In genomic region chr3:104788561-104789311, GRCm38 (mm10) we compare ENCODE assay signal across 8 mouse cellular contexts. TPM values are rescaled to one million over a fixed set of nuclear protein-coding genes. Genes with fewer than 3 reads are reported as not detected.
A peak's percentile ranks its signal among the peaks of the same experiment; 100 is the strongest.
DNase-seq lines count a peak whose midpoint lies in the region; ATAC-seq and TF ChIP-seq lines count a peak whose summit lies in the region.

No protein-coding gene starts in this region.

- peak; percentile 38 for ATAC-seq in CD4-positive, CD25-positive, alpha-beta regulatory T cell, adult 4 months
- ATAC-seq in forebrain, embryonic 11.5 days (replicated peaks; ENCODE audit: low FRiP score), result peak; percentile 89
- ATAC-seq in heart, embryonic 16.5 days (replicated peaks; ENCODE audit: extremely low read depth, insufficient read depth, low FRiP score), result peak; percentile 92
- peak; percentile 77 for ATAC-seq in neural tube, embryonic 14.5 days (ENCODE audit: low read depth)

- no peak overlapping the region for H3K27ac ChIP-seq in bone marrow macrophage, adult 2 months (ENCODE audit: insufficient read depth, low read depth, low read length)
- no peak overlapping the region; the same call in 1 of the 2 replicates for H3K27ac ChIP-seq in forebrain, embryonic 11.5 days (ENCODE audit: low read depth, low read length)
- H3K27ac ChIP-seq in heart, embryonic 16.5 days (ENCODE audit: low read length), result peak overlapping the region; percentile 86
- peak overlapping the region; percentile 48 for H3K27ac ChIP-seq in neural tube, embryonic 14.5 days (ENCODE audit: low read depth, low read length)

- no peak for TF ChIP-seq POLR2A in bone marrow macrophage, adult 2 months (IDR thresholded peaks at IDR 0.05; ENCODE audit: borderline replicate concordance, low read depth, low read length)
- TF ChIP-seq POLR2A in lung, adult 2 months (IDR thresholded peaks at IDR 0.05; ENCODE audit: borderline replicate concordance, extremely low read depth, low read depth, low read length), result peak; percentile 60; the same call in 1 of the 2 replicates

- H3K4me3 ChIP-seq in bone marrow macrophage, adult 2 months (ENCODE audit: insufficient read depth, low read length), result peak overlapping the region; percentile 69
- peak overlapping the region; percentile 55 for H3K4me3 ChIP-seq in forebrain, embryonic 11.5 days (ENCODE audit: low read depth, low read length)
- H3K4me3 ChIP-seq in heart, embryonic 16.5 days (ENCODE audit: low read length), result peak overlapping the region; percentile 83
- peak overlapping the region; percentile 70 for H3K4me3 ChIP-seq in lung, adult 2 months (replicated peaks; ENCODE audit: extremely low read depth, low read depth, low read length)
- H3K4me3 ChIP-seq in neural tube, embryonic 14.5 days (ENCODE audit: low read depth, low read length), result peak overlapping the region; percentile 48

- 1% methylated on average over 39 of the region's 52 CpGs for WGBS in forebrain, embryonic 11.5 days
- under 1% methylated on average over 51 of the region's 52 CpGs for WGBS in heart, embryonic 16.5 days
- under 1% methylated on average over 52 of the region's 52 CpGs for WGBS in lung, adult 2 months
- 0% methylated on average over 41 of the region's 52 CpGs for WGBS in neural tube, embryonic 14.5 days

- peak overlapping the region; percentile 69 for H3K9ac ChIP-seq in forebrain, embryonic 11.5 days (ENCODE audit: low read length)
- H3K9ac ChIP-seq in heart, embryonic 16.5 days (ENCODE audit: low read length), result peak overlapping the region; percentile 88
- H3K9ac ChIP-seq in neural tube, embryonic 14.5 days (replicated peaks; ENCODE audit: low read depth, low read length), result peak overlapping the region; percentile 52

- peak overlapping the region; percentile 88 for H3K4me2 ChIP-seq in forebrain, embryonic 11.5 days (ENCODE audit: low read depth, low read length, severe bottlenecking)
- H3K4me2 ChIP-seq in heart, embryonic 16.5 days (ENCODE audit: low read depth, low read length), result peak overlapping the region; percentile 82
- H3K4me2 ChIP-seq in neural tube, embryonic 14.5 days (ENCODE audit: low read depth, low read length), result peak overlapping the region; percentile 94

- peak; percentile 68 for TF ChIP-seq CTCF in bone marrow macrophage, adult 2 months (IDR thresholded peaks at IDR 0.05; ENCODE audit: low read depth, low read length)
- TF ChIP-seq CTCF in lung, adult 2 months (IDR thresholded peaks at IDR 0.05; ENCODE audit: insufficient read depth, low read length), result peak; percentile 72

- H3K9me3 ChIP-seq in forebrain, embryonic 11.5 days (ENCODE audit: control insufficient read depth, low read length), result no peaks in the 10 kb centered on the region
- H3K9me3 ChIP-seq in heart, embryonic 16.5 days (replicated peaks; ENCODE audit: control insufficient read depth, low read length), result no peaks in the 10 kb centered on the region
- H3K9me3 ChIP-seq in neural tube, embryonic 14.5 days (ENCODE audit: control insufficient read depth, low read length), result no peaks in the 10 kb centered on the region

- no peaks in the 10 kb centered on the region for H3K36me3 ChIP-seq in forebrain, embryonic 11.5 days (ENCODE audit: control insufficient read depth, insufficient read depth, low read length)
- H3K36me3 ChIP-seq in heart, embryonic 16.5 days (ENCODE audit: control insufficient read depth, insufficient read depth), result peaks cover 9% of the 10 kb centered on the region
- no peaks in the 10 kb centered on the region for H3K36me3 ChIP-seq in neural tube, embryonic 14.5 days (ENCODE audit: control insufficient read depth, insufficient read depth, low read length)

- peaks cover 44% of the 10 kb centered on the region for H3K4me1 ChIP-seq in bone marrow macrophage, adult 2 months (ENCODE audit: control insufficient read depth, insufficient read depth, low read length)
- peaks cover 17% of the 10 kb centered on the region for H3K4me1 ChIP-seq in forebrain, embryonic 11.5 days (replicated peaks; ENCODE audit: control insufficient read depth, insufficient read depth, low read length)
- H3K4me1 ChIP-seq in heart, embryonic 16.5 days (ENCODE audit: control insufficient read depth, insufficient read depth, low read length), result peaks cover 44% of the 10 kb centered on the region
- H3K4me1 ChIP-seq in lung, adult 2 months (ENCODE audit: control insufficient read depth, insufficient read depth, low read length), result peaks cover 12% of the 10 kb centered on the region
- H3K4me1 ChIP-seq in neural tube, embryonic 14.5 days (ENCODE audit: control insufficient read depth, insufficient read depth, low read length), result peaks cover 5% of the 10 kb centered on the region; the same call in 1 of the 2 replicates

- peaks cover 8% of the 10 kb centered on the region for H3K27me3 ChIP-seq in forebrain, embryonic 11.5 days (ENCODE audit: control insufficient read depth, insufficient read depth, low read length)
- H3K27me3 ChIP-seq in heart, embryonic 16.5 days (ENCODE audit: control insufficient read depth, insufficient read depth, low read length), result no peaks in the 10 kb centered on the region
- H3K27me3 ChIP-seq in neural tube, embryonic 14.5 days (ENCODE audit: control insufficient read depth, insufficient read depth, low read length), result peaks cover 4% of the 10 kb centered on the region

- DNase-seq in forebrain, embryonic 11.5 days (ENCODE audit: low spot score), result peak; percentile 90
- DNase-seq in kidney, postnatal 10 days, result peak; percentile 92
- DNase-seq in lung, adult 2 months, result peak; percentile 88
- peak; percentile 52 for DNase-seq in thymus, postnatal 4 days

RNA-seq across cellular contexts. Expression of gene Rhoc, which starts 0.6 kb away (rescaled TPM):
- polyA plus RNA-seq in CD4-positive, CD25-positive, alpha-beta regulatory T cell, adult 4 months (2017; shearing (Covaris generic)), result 1 to 10 TPM; 7.4 to 7.8 TPM
- polyA plus RNA-seq in bone marrow macrophage, adult 2 months (2012; ENCODE audit: insufficient read depth, insufficient read length, missing spikeins), result 32.9 and 38.4 TPM in 2 replicates
- polyA plus RNA-seq in forebrain, embryonic 11.5 days (2014; fragmentation: Nextera tagmentation; extraction: Ambion mirVana), result 80.5 and 98.0 TPM in 2 replicates
- polyA plus RNA-seq in heart, embryonic 16.5 days (2015; fragmentation: Nextera tagmentation; extraction: Ambion mirVana), result 165 TPM in 2 replicates
- 107 and 140 TPM in 2 replicates for polyA plus RNA-seq in lung, adult 2 months (2012; rRNA removed)
- 40.1 and 64.1 TPM in 2 replicates for polyA plus RNA-seq in neural tube, embryonic 14.5 days (2014; fragmentation: Nextera tagmentation; extraction: Ambion mirVana)

RNA-seq across cellular contexts. Expression of gene Fam19a3, which starts 7.1 kb away (rescaled TPM):
- 1 to 10 TPM in 1 of 2 experiments, under 1 TPM in 1; 0.67 to 1.2 TPM for polyA plus RNA-seq in CD4-positive, CD25-positive, alpha-beta regulatory T cell, adult 4 months (2017; shearing (Covaris generic))
- polyA plus RNA-seq in bone marrow macrophage, adult 2 months (2012; ENCODE audit: insufficient read depth, insufficient read length, missing spikeins), result 0.21 TPM in 1 of 2 replicates, not detected in the other
- polyA plus RNA-seq in forebrain, embryonic 11.5 days (2014; fragmentation: Nextera tagmentation; extraction: Ambion mirVana), result 0.24 TPM in 1 of 2 replicates, not detected in the other
- 0.99 and 1.8 TPM in 2 replicates for polyA plus RNA-seq in heart, embryonic 16.5 days (2015; fragmentation: Nextera tagmentation; extraction: Ambion mirVana)
- polyA plus RNA-seq in lung, adult 2 months (2012; rRNA removed), result 0.34 and 0.38 TPM in 2 replicates
- 0.06 TPM in 1 of 2 replicates, not detected in the other for polyA plus RNA-seq in neural tube, embryonic 14.5 days (2014; fragmentation: Nextera tagmentation; extraction: Ambion mirVana)

RNA-seq across cellular contexts. Expression of gene Ppm1j, which starts 7.9 kb away (rescaled TPM):
- 10 to 100 TPM; 14.5 to 29.2 TPM for polyA plus RNA-seq in CD4-positive, CD25-positive, alpha-beta regulatory T cell, adult 4 months (2017; shearing (Covaris generic))
- polyA plus RNA-seq in bone marrow macrophage, adult 2 months (2012; ENCODE audit: insufficient read depth, insufficient read length, missing spikeins), result 0.47 and 1.3 TPM in 2 replicates
- polyA plus RNA-seq in forebrain, embryonic 11.5 days (2014; fragmentation: Nextera tagmentation; extraction: Ambion mirVana), result 1.1 and 1.2 TPM in 2 replicates
- 36.9 and 38.9 TPM in 2 replicates for polyA plus RNA-seq in heart, embryonic 16.5 days (2015; fragmentation: Nextera tagmentation; extraction: Ambion mirVana)
- polyA plus RNA-seq in lung, adult 2 months (2012; rRNA removed), result 8.0 and 10.8 TPM in 2 replicates
- 0.23 and 3.1 TPM in 2 replicates for polyA plus RNA-seq in neural tube, embryonic 14.5 days (2014; fragmentation: Nextera tagmentation; extraction: Ambion mirVana)

RNA-seq across cellular contexts. Expression of gene Mov10, which starts 29.6 kb away (rescaled TPM):
- 10 to 100 TPM; 27.8 to 49.0 TPM for polyA plus RNA-seq in CD4-positive, CD25-positive, alpha-beta regulatory T cell, adult 4 months (2017; shearing (Covaris generic))
- polyA plus RNA-seq in bone marrow macrophage, adult 2 months (2012; ENCODE audit: insufficient read depth, insufficient read length, missing spikeins), result 23.4 and 25.1 TPM in 2 replicates
- polyA plus RNA-seq in forebrain, embryonic 11.5 days (2014; fragmentation: Nextera tagmentation; extraction: Ambion mirVana), result 13.8 and 15.3 TPM in 2 replicates
- polyA plus RNA-seq in heart, embryonic 16.5 days (2015; fragmentation: Nextera tagmentation; extraction: Ambion mirVana), result 25.4 and 29.7 TPM in 2 replicates
- polyA plus RNA-seq in lung, adult 2 months (2012; rRNA removed), result 12.7 and 13.5 TPM in 2 replicates
- 3.8 and 7.4 TPM in 2 replicates for polyA plus RNA-seq in neural tube, embryonic 14.5 days (2014; fragmentation: Nextera tagmentation; extraction: Ambion mirVana)

Comparison
In these comparisons a context has a peak if more than half of its experiments do, and no peak if none do; other contexts are left out.
1. ATAC-seq: peak in every context shown above with its lines; median percentile 92 in heart, embryonic 16.5 days; 89 in forebrain, embryonic 11.5 days; 77 in neural tube, embryonic 14.5 days; 38 in CD4-positive, CD25-positive, alpha-beta regulatory T cell, adult 4 months.
2. H3K27ac ChIP-seq: peak in heart, embryonic 16.5 days (single experiment) and neural tube, embryonic 14.5 days (single experiment); none in bone marrow macrophage, adult 2 months (single experiment) and forebrain, embryonic 11.5 days (single experiment).
3. Peak in every context shown above with its lines, with median percentiles within 50 percentile points of each other: H3K4me3 ChIP-seq, DNase-seq, H3K4me2 ChIP-seq and H3K9ac ChIP-seq.